25 mouse cellular contexts compared by ENCODE assay signal in the genomic region with DNA sequence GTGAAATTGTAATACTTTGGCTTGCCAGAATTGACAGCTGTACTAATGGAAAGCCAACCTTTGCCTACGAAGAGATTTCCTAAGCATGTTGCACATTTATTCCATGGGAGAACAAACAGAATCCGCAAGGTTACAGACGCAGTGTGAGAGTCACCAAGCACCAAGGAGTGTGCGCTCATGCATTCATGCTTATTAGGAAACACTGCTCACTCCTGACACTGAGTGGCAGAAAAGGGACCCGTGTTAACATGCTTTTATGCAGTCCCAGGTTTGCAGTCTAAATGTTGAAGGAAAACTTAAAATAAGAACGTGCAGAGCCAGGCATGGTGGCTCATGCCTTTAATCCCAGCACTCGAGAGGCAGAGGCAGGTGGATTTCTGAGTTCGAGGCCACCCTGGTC. TPM values are rescaled to one million over a fixed set of nuclear protein-coding genes. Genes with fewer than 3 reads are reported as not detected.
DNase-seq lines count a peak whose midpoint lies in the region; ATAC-seq and TF ChIP-seq lines count a peak whose summit lies in the region.
"Had no signal": no experiment of that assay in that cellular context is flagged by ENCODE, and none has a peak within 500 bp of the region (broad histone marks: within the 10 kb centered on the region; RNA-seq: fewer than 3 reads in every experiment).

No protein-coding gene starts in this region.

- H3K9ac ChIP-seq in hindbrain, embryonic 16.5 days (ENCODE audit: low read depth, low read length): no peak overlapping the region
- H3K9ac ChIP-seq in hindbrain, embryonic 12.5 days: no peak overlapping the region
- H3K9ac ChIP-seq in midbrain, embryonic 14.5 days (replicated peaks; ENCODE audit: low read length): no peak overlapping the region
- no peak overlapping the region for H3K9ac ChIP-seq in midbrain, embryonic 11.5 days (ENCODE audit: low read length)
- H3K9ac ChIP-seq: embryonic facial prominence, embryonic 13.5 days; forebrain, embryonic 15.5 days; heart, embryonic 13.5 days; hindbrain, embryonic 13.5 days had no signal

- 0 out of 2 replicates have a peak, but pooled peaks have one; percentile 45 for ATAC-seq in hindbrain, embryonic 16.5 days
- no peak for ATAC-seq in hindbrain, embryonic 12.5 days (ENCODE audit: low FRiP score)
- ATAC-seq in midbrain, embryonic 14.5 days (ENCODE audit: low FRiP score, low TSS enrichment): no peak
- ATAC-seq in midbrain, embryonic 11.5 days (ENCODE audit: low FRiP score): no peak
- ATAC-seq: activated CD4-positive, CD25-positive, alpha-beta regulatory T cell, adult 4 months; forebrain, embryonic 15.5 days had no signal

- H3K4me2 ChIP-seq in hindbrain, embryonic 16.5 days (ENCODE audit: low read length): no peak overlapping the region
- no peak overlapping the region for H3K4me2 ChIP-seq in hindbrain, embryonic 12.5 days (replicated peaks)
- no peak overlapping the region for H3K4me2 ChIP-seq in midbrain, embryonic 14.5 days (ENCODE audit: low read length)
- H3K4me2 ChIP-seq in midbrain, embryonic 11.5 days: no peak overlapping the region
- H3K4me2 ChIP-seq: embryonic facial prominence, embryonic 13.5 days; forebrain, embryonic 15.5 days; heart, embryonic 13.5 days; hindbrain, embryonic 13.5 days had no signal

- no peak overlapping the region for H3K27ac ChIP-seq in cerebellum, adult 2 months (ENCODE audit: insufficient read depth, low read length)
- no peak overlapping the region for H3K27ac ChIP-seq in hindbrain, embryonic 16.5 days (ENCODE audit: low read depth, low read length)
- H3K27ac ChIP-seq in hindbrain, embryonic 12.5 days: no peak overlapping the region
- H3K27ac ChIP-seq in midbrain, embryonic 14.5 days (replicated peaks; ENCODE audit: low read depth, low read length): no peak overlapping the region
- H3K27ac ChIP-seq in midbrain, embryonic 11.5 days (ENCODE audit: low read depth, low read length): no peak overlapping the region
- H3K27ac ChIP-seq: embryonic facial prominence, embryonic 10.5 days; embryonic facial prominence, embryonic 13.5 days; forebrain, embryonic 15.5 days; heart, adult 2 months; heart, embryonic 10.5 days; heart, embryonic 13.5 days; hindbrain, embryonic 13.5 days had no signal

- TF ChIP-seq POLR2A in cerebellum, adult 2 months (IDR thresholded peaks at IDR 0.05; ENCODE audit: borderline replicate concordance, insufficient read depth, low read length): no peak
- no peak for TF ChIP-seq POLR2A in brain, embryonic 14.5 days (IDR thresholded peaks at IDR 0.05; ENCODE audit: borderline replicate concordance, extremely low read depth, insufficient read depth, insufficient read length, poor library complexity, severe bottlenecking)

- TF ChIP-seq CTCF in cerebellum, adult 2 months (IDR thresholded peaks at IDR 0.05; ENCODE audit: borderline replicate concordance, insufficient read depth, low read depth, low read length): 0 out of 2 replicates have a peak, but pooled peaks have one; percentile 4
- TF ChIP-seq CTCF in brain, embryonic 14.5 days (IDR thresholded peaks at IDR 0.05; ENCODE audit: borderline replicate concordance, extremely low read depth, insufficient read depth, insufficient read length): no peak

- no peaks in the 10 kb centered on the region for H3K36me3 ChIP-seq in hindbrain, embryonic 16.5 days (ENCODE audit: control insufficient read depth, insufficient read depth, low read length)
- H3K36me3 ChIP-seq in hindbrain, embryonic 12.5 days: no peaks in the 10 kb centered on the region
- no peaks in the 10 kb centered on the region for H3K36me3 ChIP-seq in midbrain, embryonic 14.5 days (ENCODE audit: control insufficient read depth, insufficient read depth, low read length)
- H3K36me3 ChIP-seq in midbrain, embryonic 11.5 days (ENCODE audit: control insufficient read depth, insufficient read depth, low read length): no peaks in the 10 kb centered on the region
- H3K36me3 ChIP-seq: embryonic facial prominence, embryonic 10.5 days; embryonic facial prominence, embryonic 13.5 days; forebrain, embryonic 15.5 days; heart, embryonic 10.5 days; heart, embryonic 13.5 days; hindbrain, embryonic 13.5 days had no signal

- DNase-seq in cerebellum, adult 2 months: no peak
- DNase-seq in cerebellum, adult 11 months: no peak
- peak; percentile 42 for DNase-seq in midbrain, embryonic 14.5 days
- no peak for DNase-seq in midbrain, embryonic 11.5 days (ENCODE audit: low spot score, missing footprints)
- DNase-seq in brain, embryonic 14.5 days (ENCODE audit: low read depth): peak; percentile 40
- DNase-seq: adrenal gland, adult 8-10 months; adrenal gland, postnatal 25 days; cerebellum, adult 8-10 months; cerebellum, postnatal 36 days; embryo, embryonic 11 days; gastrocnemius, postnatal 10 days; gastrocnemius, postnatal 36 days; heart, adult 2 months; heart, postnatal 14 days; heart, postnatal 4 days had no signal

- H3K27me3 ChIP-seq in cerebellum, adult 2 months (ENCODE audit: control insufficient read depth, insufficient read depth, low read length): no peaks in the 10 kb centered on the region
- 0 out of 2 replicates have a peak, but pooled peaks cover 3% of the 10 kb centered on the region for H3K27me3 ChIP-seq in hindbrain, embryonic 16.5 days (replicated peaks; ENCODE audit: control insufficient read depth, insufficient read depth, low read length)
- H3K27me3 ChIP-seq in hindbrain, embryonic 12.5 days: peaks cover 4% of the 10 kb centered on the region; the same call in 1 of the 2 replicates
- H3K27me3 ChIP-seq in midbrain, embryonic 14.5 days (ENCODE audit: control insufficient read depth, insufficient read depth, low read length): no peaks in the 10 kb centered on the region; the same call in 1 of the 2 replicates
- H3K27me3 ChIP-seq in midbrain, embryonic 11.5 days (ENCODE audit: control insufficient read depth, insufficient read depth, low read length): no peaks in the 10 kb centered on the region
- H3K27me3 ChIP-seq: forebrain, embryonic 15.5 days had no signal

- WGBS in cerebellum, adult 2 months: 48% methylated on average over 8 of the region's 8 CpGs
- 49% methylated on average over 8 of the region's 8 CpGs for WGBS in hindbrain, embryonic 16.5 days
- 64% methylated on average over 8 of the region's 8 CpGs for WGBS in hindbrain, embryonic 12.5 days
- 64% methylated on average over 8 of the region's 8 CpGs for WGBS in midbrain, embryonic 14.5 days
- 68% methylated on average over 8 of the region's 8 CpGs for WGBS in midbrain, embryonic 11.5 days

- no peaks in the 10 kb centered on the region for H3K4me1 ChIP-seq in cerebellum, adult 2 months (ENCODE audit: control insufficient read depth, insufficient read depth, low read length)
- no peaks in the 10 kb centered on the region for H3K4me1 ChIP-seq in hindbrain, embryonic 16.5 days (ENCODE audit: control insufficient read depth, insufficient read depth, low read depth, low read length)
- no peaks in the 10 kb centered on the region for H3K4me1 ChIP-seq in hindbrain, embryonic 12.5 days
- H3K4me1 ChIP-seq in midbrain, embryonic 14.5 days (ENCODE audit: control insufficient read depth, insufficient read depth, low read length): no peaks in the 10 kb centered on the region
- H3K4me1 ChIP-seq in midbrain, embryonic 11.5 days (ENCODE audit: control insufficient read depth, insufficient read depth, low read length): no peaks in the 10 kb centered on the region
- H3K4me1 ChIP-seq: embryonic facial prominence, embryonic 10.5 days; embryonic facial prominence, embryonic 13.5 days; forebrain, embryonic 15.5 days; heart, embryonic 10.5 days; heart, embryonic 13.5 days; hindbrain, embryonic 13.5 days had no signal

- H3K9me3 ChIP-seq in hindbrain, embryonic 16.5 days (ENCODE audit: control insufficient read depth, low read length): no peaks in the 10 kb centered on the region
- no peaks in the 10 kb centered on the region for H3K9me3 ChIP-seq in hindbrain, embryonic 12.5 days (replicated peaks)
- H3K9me3 ChIP-seq in midbrain, embryonic 14.5 days (ENCODE audit: control insufficient read depth, low read length): no peaks in the 10 kb centered on the region
- H3K9me3 ChIP-seq in midbrain, embryonic 11.5 days (ENCODE audit: control insufficient read depth, low read length): no peaks in the 10 kb centered on the region
- H3K9me3 ChIP-seq: embryonic facial prominence, embryonic 10.5 days; embryonic facial prominence, embryonic 13.5 days; forebrain, embryonic 15.5 days; heart, embryonic 10.5 days; heart, embryonic 13.5 days; hindbrain, embryonic 13.5 days had no signal

- H3K4me3 ChIP-seq in cerebellum, adult 2 months (replicated peaks; ENCODE audit: insufficient read depth, low read depth, low read length): no peak overlapping the region
- no peak overlapping the region for H3K4me3 ChIP-seq in hindbrain, embryonic 16.5 days (ENCODE audit: low read length)
- no peak overlapping the region for H3K4me3 ChIP-seq in hindbrain, embryonic 12.5 days
- H3K4me3 ChIP-seq in midbrain, embryonic 14.5 days (replicated peaks; ENCODE audit: low read depth, low read length): no peak overlapping the region
- no peak overlapping the region for H3K4me3 ChIP-seq in midbrain, embryonic 11.5 days (ENCODE audit: low read depth, low read length)
- H3K4me3 ChIP-seq: embryonic facial prominence, embryonic 10.5 days; embryonic facial prominence, embryonic 13.5 days; erythroblast, embryonic 14.5 days; forebrain, embryonic 15.5 days; heart, adult 2 months; heart, embryonic 10.5 days; heart, embryonic 13.5 days; hindbrain, embryonic 13.5 days had no signal

RNA-seq across cellular contexts. Expression of a gene that starts 7.2 kb away (rescaled TPM):
- 53.9 and 58.5 TPM in 2 replicates for polyA plus RNA-seq in cerebellum, adult 2 months (2012; rRNA removed)
- polyA plus RNA-seq in hindbrain, embryonic 16.5 days (2015; fragmentation: Nextera tagmentation; extraction: Ambion mirVana): 25.7 and 30.3 TPM in 2 replicates
- polyA plus RNA-seq in hindbrain, embryonic 12.5 days (2016; fragmentation: Nextera tagmentation; extraction: Ambion mirVana): 10.8 and 12.6 TPM in 2 replicates
- polyA plus RNA-seq in midbrain, embryonic 14.5 days (2014; fragmentation: Nextera tagmentation; extraction: Ambion mirVana): 30.2 and 36.3 TPM in 2 replicates
- polyA plus RNA-seq in midbrain, embryonic 11.5 days (2014; fragmentation: Nextera tagmentation; extraction: Ambion mirVana): 3.9 and 4.4 TPM in 2 replicates
- polyA plus RNA-seq in brain, embryonic 14.5 days (2012; rRNA removed): 31.4 and 46.6 TPM in 2 replicates
- polyA plus RNA-seq: erythroblast, embryonic 14.5 days had no signal

Comparison
In these comparisons a context has a peak if more than half of its experiments do, and no peak if none do; other contexts are left out.
1. DNase-seq: peak in midbrain, embryonic 14.5 days (single experiment) and brain, embryonic 14.5 days (single experiment); none in cerebellum, adult 2 months (0 of 2), cerebellum, adult 11 months (single experiment) and midbrain, embryonic 11.5 days (single experiment).